8 mouse cellular contexts compared by ENCODE assay signal in genomic region chr17:79894971-79895882, GRCm38 (mm10). TPM values are rescaled to one million over a fixed set of nuclear protein-coding genes. Genes with fewer than 3 reads are reported as not detected.
DNase-seq lines count a peak whose midpoint lies in the region; ATAC-seq and TF ChIP-seq lines count a peak whose summit lies in the region.

No protein-coding gene starts in this region.

- no peak for DNase-seq in Patski (ENCODE audit: low read depth, low spot score)
- peak; percentile 54 to 64 for DNase-seq in cerebellum, postnatal 36 days
- DNase-seq in gastrocnemius, adult 18-20 months (ENCODE audit: low spot score): peak; percentile 82
- DNase-seq in left cerebral cortex, adult 18-20 months (ENCODE audit: low spot score in 2 of 2): peak; percentile 39 to 52
- DNase-seq in right cerebral cortex, adult 18-20 months: peak; percentile 57
- DNase-seq in urinary bladder, postnatal 14 days (ENCODE audit: low spot score): peak; percentile 50

- WGBS in hindbrain, embryonic 16.5 days: under 1% methylated on average over 45 of the region's 100 CpGs
- WGBS in macrophage (ENCODE audit: missing documents): under 1% methylated on average over 67 of the region's 100 CpGs

- no peaks in the 10 kb centered on the region for H3K36me3 ChIP-seq in hindbrain, embryonic 16.5 days (ENCODE audit: control insufficient read depth, insufficient read depth, low read length)
- no peaks in the 10 kb centered on the region for H3K36me3 ChIP-seq in macrophage (ENCODE audit: inconsistent target)

- peak overlapping the region; percentile 61 for H3K4me2 ChIP-seq in hindbrain, embryonic 16.5 days (ENCODE audit: low read length)

- H3K27ac ChIP-seq in hindbrain, embryonic 16.5 days (ENCODE audit: low read depth, low read length): peak overlapping the region; percentile 92
- H3K27ac ChIP-seq in macrophage: peak overlapping the region; percentile 43

- H3K4me3 ChIP-seq in hindbrain, embryonic 16.5 days (ENCODE audit: low read length): peak overlapping the region; percentile 86
- peak overlapping the region; percentile 71 for H3K4me3 ChIP-seq in macrophage (ENCODE audit: inconsistent target)

- H3K9me3 ChIP-seq in hindbrain, embryonic 16.5 days (ENCODE audit: control insufficient read depth, low read length): no peaks in the 10 kb centered on the region

- H3K9ac ChIP-seq in hindbrain, embryonic 16.5 days (ENCODE audit: low read depth, low read length): peak overlapping the region; percentile 93

- CTCF ChIA-PET in Patski (lab: Charles Lee): interaction anchor here (0.8 to 1.2 kb wide), 2 partner anchors 15 to 63 kb away, joined by 3 to 4 read pairs; no protein-coding TSS in a partner anchor

- ATAC-seq in Patski: peak; percentile 46
- peak; percentile 80 for ATAC-seq in hindbrain, embryonic 16.5 days

- in situ Hi-C loops in Patski (cut with MboI; ENCODE audit: low pct_unique_long_range_greater_than_20kb): no loop called here

- H3K4me1 ChIP-seq in hindbrain, embryonic 16.5 days (ENCODE audit: control insufficient read depth, insufficient read depth, low read depth, low read length): peaks cover 14% of the 10 kb centered on the region

- POLR2A ChIA-PET in Patski (lab: Charles Lee): no interaction called here

- TF ChIP-seq CTCF in Patski (IDR thresholded peaks at IDR 0.05): peak; percentile 55

- no peaks in the 10 kb centered on the region for H3K27me3 ChIP-seq in Patski
- H3K27me3 ChIP-seq in hindbrain, embryonic 16.5 days (replicated peaks; ENCODE audit: control insufficient read depth, insufficient read depth, low read length): no peaks in the 10 kb centered on the region; the same call in 1 of the 2 replicates

- H3K79me2 ChIP-seq in macrophage (ENCODE audit: inconsistent target): peaks cover 49% of the 10 kb centered on the region

RNA-seq across cellular contexts. Expression of gene Atl2, which starts 0.7 kb away (rescaled TPM):
- polyA plus RNA-seq in Patski (2021): 38.4 TPM
- total RNA-seq in gastrocnemius, adult 18-20 months (2021): 100 to 1,000 TPM; 143 to 147 TPM
- polyA plus RNA-seq in hindbrain, embryonic 16.5 days (2015; fragmentation: Nextera tagmentation; extraction: Ambion mirVana): 38.9 and 39.0 TPM in 2 replicates
- total RNA-seq in left cerebral cortex, adult 18-20 months (2021): 10 to 100 TPM; 64.3 to 66.0 TPM
- total RNA-seq in macrophage (2018; cell fraction: chromatin; rRNA removed): 10 to 100 TPM; 25.7 to 64.2 (median 38.6) TPM
- total RNA-seq in macrophage (2018; cell fraction: cytosol; rRNA removed): 10 to 100 TPM; 13.7 to 25.1 (median 18.5) TPM
- total RNA-seq in macrophage (2018; cell fraction: nucleus; rRNA removed): 10 to 100 TPM; 17.5 to 53.7 (median 30.9) TPM
- polyA plus RNA-seq in macrophage (2018): 17.7 to 23.3 TPM (median 18.4 TPM) in 3 replicates
